Mouse (Mus musculus) layer of hippocampus, adult 9-10 months (tissue): ENCODE results near the gene Efr3b.

Experiments
- DNase-seq: peaks from one replicate; pipeline ENCODE4 v3.0.0; 2022; ENCODE audit warnings: low spot score

Gene Efr3b

DNA sequence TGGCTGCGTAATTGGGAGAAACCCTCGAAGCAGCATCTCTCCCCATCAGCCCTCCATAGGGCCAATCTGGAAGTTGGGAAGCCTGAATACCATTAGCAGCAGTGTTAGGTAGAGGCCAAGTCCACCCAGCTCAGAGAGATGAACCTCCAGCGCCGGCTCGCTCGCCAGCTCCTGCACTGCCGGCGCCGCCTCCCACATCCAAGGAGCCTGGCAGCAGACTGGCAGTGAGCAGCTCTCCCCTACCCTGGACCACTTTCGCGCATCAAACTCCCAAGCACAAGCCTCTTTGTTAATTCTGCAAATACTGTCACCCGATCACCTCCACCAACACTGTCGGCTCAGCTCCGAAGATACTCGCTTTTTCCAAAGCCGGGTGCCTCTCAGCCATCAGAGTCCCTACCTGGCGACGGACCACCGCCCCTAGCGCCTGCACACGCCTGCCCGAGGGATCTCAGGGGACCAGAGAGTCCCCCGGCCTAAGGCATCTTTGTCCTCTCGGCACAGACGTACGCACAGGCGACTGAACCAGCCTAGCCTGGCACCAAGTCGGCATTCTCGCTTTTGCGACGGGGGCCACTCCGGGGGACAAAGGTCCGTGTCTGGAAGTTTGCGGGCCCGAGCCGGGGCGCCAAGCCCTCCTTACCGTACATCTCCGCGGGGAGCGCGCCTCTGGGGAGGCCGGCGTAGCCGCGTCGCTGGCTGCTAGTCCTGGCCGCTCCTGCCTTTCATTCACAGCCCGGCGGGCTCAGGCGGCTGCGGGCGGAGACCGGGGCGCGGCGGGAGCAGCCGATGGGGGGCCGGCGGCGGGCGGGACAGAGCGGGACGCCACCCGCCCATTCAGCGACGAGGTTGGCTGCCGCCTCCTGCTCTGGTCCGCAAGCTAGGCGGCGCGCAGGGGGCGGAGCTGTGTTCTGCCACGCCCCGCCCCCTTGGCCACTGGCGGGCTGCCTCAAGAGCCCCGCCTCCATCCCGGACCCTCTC is at the start of gene Efr3b:
Gene Efr3b (minus strand): TSS at position 855 of the 981 bp plus-strand sequence.
- peak; percentile 52 for DNase-seq

GRCm38 (mm10) chr12:4083441-4083840 is 44.7 kb upstream of the Efr3b start:
- DNase-seq, result no peak

GRCm38 (mm10) chr12:4082132-4083001 is 43.7 kb upstream of the Efr3b start, which contains the start of gene Dnajc27:
Gene Dnajc27, plus strand, starts transcription at chr12:4082583.
- DNase-seq, result peak; percentile 96

DNA sequence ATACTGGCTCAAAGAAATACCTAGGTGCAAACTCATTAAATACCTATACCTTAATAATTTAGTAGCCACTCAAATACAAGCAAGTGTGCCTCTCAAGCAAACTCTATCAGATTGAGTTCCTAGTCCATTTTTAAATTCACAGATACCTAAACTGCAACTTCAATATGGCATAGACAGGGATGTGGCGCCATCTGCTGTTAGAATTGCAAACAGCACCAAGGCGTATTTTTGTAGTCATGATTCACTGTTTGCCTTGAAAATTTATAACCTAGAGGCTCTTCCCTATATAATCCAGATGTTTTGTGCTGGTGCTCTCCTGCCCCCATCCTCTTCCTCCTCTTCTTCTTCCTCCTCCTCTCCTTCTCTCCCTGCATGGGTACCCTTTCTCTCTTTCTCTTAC is 41.6 kb upstream of the Efr3b start:
- peak; percentile 92 for DNase-seq

GRCm38 (mm10) chr12:4078069-4078468 is 39.4 kb upstream of the Efr3b start:
- DNase-seq, result no peak

GRCm38 (mm10) chr12:4076383-4076782 is 37.7 kb upstream of the Efr3b start:
- no peak for DNase-seq

- DNase-seq, result no peak
Observed at GRCm38 (mm10) chr12:4075407-4075806, 36.7 kb upstream of the Efr3b start.

GRCm38 (mm10) chr12:4071671-4072070 is 33.0 kb upstream of the Efr3b start:
- DNase-seq, result no peak

- DNase-seq, result no peak
Observed at GRCm38 (mm10) chr12:4068551-4068950, 29.8 kb upstream of the Efr3b start.

DNA sequence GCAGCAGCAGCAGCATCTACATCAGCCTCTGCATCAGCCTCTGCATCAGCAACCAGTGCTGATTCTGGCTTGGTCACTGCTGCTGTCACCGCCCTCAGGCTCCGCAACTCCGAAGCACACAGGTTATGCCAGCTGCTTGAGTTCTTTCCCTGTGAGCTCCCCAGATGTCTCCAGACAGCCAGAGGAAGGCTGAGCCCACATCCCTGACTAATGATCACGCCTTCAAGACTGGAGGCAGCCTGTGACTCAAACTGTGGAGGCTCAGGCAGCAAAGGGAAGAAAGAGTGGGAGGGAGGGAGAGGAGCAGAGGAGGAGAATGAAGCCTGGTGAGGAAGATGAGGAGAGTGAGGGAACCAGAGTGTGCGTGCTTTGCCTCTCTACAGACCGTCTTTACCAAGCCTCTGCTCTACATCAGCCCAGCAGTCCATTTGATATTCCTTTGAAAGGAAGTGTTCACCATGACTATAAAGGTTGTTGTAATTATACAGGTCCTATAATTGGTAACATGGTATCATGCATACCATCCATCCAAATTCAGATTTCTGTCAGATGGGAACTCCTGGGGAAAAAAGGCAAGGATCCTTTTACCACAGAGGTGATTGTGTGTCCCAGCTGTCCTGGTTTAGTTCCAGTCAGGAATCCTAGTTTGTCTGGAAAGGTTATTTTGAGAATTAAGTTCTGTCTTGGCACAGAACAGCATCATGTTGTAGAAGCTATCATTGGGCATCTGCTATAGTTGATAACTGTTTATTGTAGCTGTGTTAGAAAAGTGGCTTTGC is 28.2 kb upstream of the Efr3b start:
- DNase-seq, result no peak

- no peak for DNase-seq
Observed at GRCm38 (mm10) chr12:4065944-4066343, 27.2 kb upstream of the Efr3b start.

- DNase-seq, result no peak
Observed at GRCm38 (mm10) chr12:4065498-4065897, 26.8 kb upstream of the Efr3b start.

- DNase-seq, result no peak
Observed at GRCm38 (mm10) chr12:4059683-4060082, 21.0 kb upstream of the Efr3b start.

- no peak for DNase-seq
Observed at GRCm38 (mm10) chr12:4058321-4058720, 19.6 kb upstream of the Efr3b start.

DNA sequence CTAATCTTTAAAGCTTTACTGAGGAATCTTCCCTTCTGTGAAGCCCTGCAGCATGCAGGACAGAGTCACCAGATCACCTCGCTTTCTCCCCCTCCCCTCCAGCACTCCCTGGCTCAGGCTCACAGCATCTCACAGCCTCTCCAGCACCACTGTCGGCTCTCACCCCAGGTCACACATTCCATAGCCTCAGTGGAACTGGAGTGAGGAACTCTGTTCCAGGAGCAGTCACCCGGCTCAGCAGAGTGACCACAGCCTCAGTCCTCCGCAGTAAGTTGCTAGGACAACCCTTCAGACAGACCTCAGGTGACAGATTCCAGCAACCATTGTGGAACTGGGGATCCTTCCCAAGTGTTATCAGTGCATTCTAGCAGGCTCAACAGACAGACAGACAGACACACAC is 16.1 kb upstream of the Efr3b start:
- DNase-seq, result no peak

GRCm38 (mm10) chr12:4053643-4054042 is 14.9 kb upstream of the Efr3b start:
- DNase-seq, result no peak

- no peak for DNase-seq
Observed at GRCm38 (mm10) chr12:4050861-4051425, 12.2 kb upstream of the Efr3b start.

DNA sequence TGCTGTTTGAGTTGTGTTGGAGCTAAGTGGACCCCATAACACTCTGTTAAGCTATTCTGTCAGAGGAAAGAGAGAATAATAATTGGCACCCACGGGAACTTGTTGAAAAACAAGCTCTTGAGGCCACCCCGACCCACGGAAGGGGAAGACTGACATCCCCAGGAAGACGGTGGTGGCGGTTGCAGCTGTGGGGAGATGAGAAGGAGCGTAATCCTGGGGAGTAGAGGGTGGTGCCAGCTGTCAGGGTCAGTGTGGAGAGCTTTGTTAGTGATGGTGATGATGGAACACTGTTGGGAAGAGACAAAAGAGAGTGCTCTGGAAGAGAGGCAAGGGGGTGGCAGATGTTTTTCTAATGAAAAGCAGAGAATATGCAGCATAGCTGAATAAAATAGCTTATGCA is 9.3 kb upstream of the Efr3b start:
- DNase-seq, result no peak

GRCm38 (mm10) chr12:4045992-4046391 is 7.3 kb upstream of the Efr3b start:
- no peak for DNase-seq

- DNase-seq, result no peak
Observed at GRCm38 (mm10) chr12:4042411-4042810, 3.7 kb upstream of the Efr3b start.

DNA sequence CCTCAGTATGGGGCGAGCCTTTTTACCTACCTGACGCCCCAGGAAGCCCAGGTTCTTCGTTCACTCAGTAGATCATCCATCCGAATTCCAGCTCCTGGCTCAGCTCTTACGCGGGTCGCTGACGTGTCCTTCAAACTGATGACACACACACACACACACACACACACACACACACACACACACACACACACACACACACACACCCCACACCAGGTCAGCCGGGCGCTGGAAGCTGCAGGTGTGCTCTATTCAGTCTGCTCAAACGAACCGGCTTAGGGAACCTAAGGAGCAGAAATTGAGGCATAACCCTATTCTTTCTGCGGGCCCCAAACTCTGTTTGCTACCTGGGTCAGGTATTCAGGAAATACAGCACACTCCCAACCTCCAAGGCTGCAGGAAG is 331 bp upstream of the Efr3b start:
- no peak for DNase-seq

- DNase-seq, result no peak
Observed at GRCm38 (mm10) chr12:4037511-4037910, 1.2 kb downstream of the Efr3b start.
